Mouse (Mus musculus): ENCODE results near the gene Plppr2. TPM values are rescaled to one million over a fixed set of nuclear protein-coding genes. Genes with fewer than 3 reads are reported as not detected.

Plppr2 gene
- polyA plus RNA-seq, 1 experiment from 2014 or later, result 9.5 TPM

GRCm38 (mm10) chr9:21955570-21956281 lies 18.9 kb downstream of the Plppr2 start, which contains the start of gene Swsap1:
TSS of gene Swsap1 (plus strand) at chr9:21955755.
- H3K9me3 ChIP-seq, result no peaks in the 10 kb centered on the region
- WGBS, result under 1% methylated on average over 54 of the region's 54 CpGs
- peak within 1 kb of the TSS; percentile 76 for H3K4me3 ChIP-seq

GRCm38 (mm10) chr9:21958372-21958771 lies 21.5 kb downstream of the Plppr2 start:
- H3K27ac ChIP-seq (replicated peaks), result no peak overlapping the region
- H3K27me3 ChIP-seq (replicated peaks; ENCODE audit: low read depth, poor library complexity, severe bottlenecking), result peaks cover 48% of the 10 kb centered on the region

More at GRCm38 (mm10) chr9:21955570-21956281, 18.9 kb downstream of the Plppr2 start, which contains the start of gene Swsap1:
- DNase-seq (ENCODE audit: low spot score), result peak; percentile 97
- Histone ChIP-seq H3K27ac (replicated peaks) (peak within 1 kb of the TSS; percentile 96), H3K27me3 (replicated peaks; ENCODE audit: low read depth, poor library complexity, severe bottlenecking) (peaks cover 21% of the 10 kb centered on the region), H3K36me3 (replicated peaks) (0 out of 2 replicates have a peak, but pooled peaks cover 6% of the 10 kb centered on the region), H3K4me1 (peaks cover 19% of the 10 kb centered on the region)

GRCm38 (mm10) chr9:21959244-21959643 lies 22.4 kb downstream of the Plppr2 start:
- Histone ChIP-seq H3K27me3 (replicated peaks; ENCODE audit: low read depth, poor library complexity, severe bottlenecking) (peaks cover 56% of the 10 kb centered on the region), H3K4me1 (peaks cover 45% of the 10 kb centered on the region), H3K9me3 (no peaks in the 10 kb centered on the region), H3K36me3 (replicated peaks) (0 out of 2 replicates have a peak, but pooled peaks cover 6% of the 10 kb centered on the region), H3K27ac (replicated peaks) (no peak overlapping the region), H3K4me3 (no peak overlapping the region)
- 87% methylated on average over 7 of the region's 7 CpGs for WGBS
- no peak for DNase-seq (ENCODE audit: low spot score)

More at GRCm38 (mm10) chr9:21958372-21958771, 21.5 kb downstream of the Plppr2 start:
- no peaks in the 10 kb centered on the region for H3K9me3 ChIP-seq
- WGBS, result 84% methylated on average over 5 of the region's 5 CpGs
- H3K4me1 ChIP-seq, result peaks cover 44% of the 10 kb centered on the region
- no peak overlapping the region for H3K4me3 ChIP-seq
- DNase-seq (ENCODE audit: low spot score), result no peak
- 0 out of 2 replicates have a peak, but pooled peaks cover 6% of the 10 kb centered on the region for H3K36me3 ChIP-seq (replicated peaks)

GRCm38 (mm10) chr9:21960135-21960534 lies 23.3 kb downstream of the Plppr2 start:
- WGBS, result 51% methylated on average over 9 of the region's 9 CpGs
- peaks cover 57% of the 10 kb centered on the region for H3K27me3 ChIP-seq (replicated peaks; ENCODE audit: low read depth, poor library complexity, severe bottlenecking)
- no peaks in the 10 kb centered on the region for H3K9me3 ChIP-seq

GRCm38 (mm10) chr9:21960558-21961208 lies 23.9 kb downstream of the Plppr2 start:
- peak; percentile 41 for DNase-seq (ENCODE audit: low spot score)
- WGBS, result 10% methylated on average over 26 of the region's 26 CpGs
- H3K9me3 ChIP-seq, result no peaks in the 10 kb centered on the region
- peak overlapping the region; percentile 60 for H3K4me3 ChIP-seq
- 0 out of 2 replicates have a peak, but pooled peaks cover 6% of the 10 kb centered on the region for H3K36me3 ChIP-seq (replicated peaks)
- H3K4me1 ChIP-seq, result peaks cover 43% of the 10 kb centered on the region
- H3K27ac ChIP-seq (replicated peaks), result no peak overlapping the region
- H3K27me3 ChIP-seq (replicated peaks; ENCODE audit: low read depth, poor library complexity, severe bottlenecking), result peaks cover 57% of the 10 kb centered on the region

More at GRCm38 (mm10) chr9:21960135-21960534, 23.3 kb downstream of the Plppr2 start:
- Histone ChIP-seq H3K4me3 (peak overlapping the region; percentile 60), H3K27ac (replicated peaks) (no peak overlapping the region), H3K4me1 (peaks cover 45% of the 10 kb centered on the region), H3K36me3 (replicated peaks) (0 out of 2 replicates have a peak, but pooled peaks cover 6% of the 10 kb centered on the region)
- DNase-seq (ENCODE audit: low spot score), result no peak

- Histone ChIP-seq H3K4me3 (peak overlapping the region; percentile 60), H3K27ac (replicated peaks) (no peak overlapping the region; the same call in 1 of the 2 replicates), H3K36me3 (replicated peaks) (0 out of 2 replicates have a peak, but pooled peaks cover 6% of the 10 kb centered on the region), H3K27me3 (replicated peaks; ENCODE audit: low read depth, poor library complexity, severe bottlenecking) (peaks cover 57% of the 10 kb centered on the region), H3K9me3 (no peaks in the 10 kb centered on the region), H3K4me1 (peaks cover 40% of the 10 kb centered on the region)
- 2% methylated on average over 35 of the region's 35 CpGs for WGBS
- DNase-seq (ENCODE audit: low spot score), result peak; percentile 41
These were observed 24.6 kb downstream of the Plppr2 start for GRCm38 (mm10) chr9:21961366-21961980.

- Histone ChIP-seq H3K27me3 (replicated peaks; ENCODE audit: low read depth, poor library complexity, severe bottlenecking) (peaks cover 57% of the 10 kb centered on the region), H3K4me1 (peaks cover 36% of the 10 kb centered on the region), H3K36me3 (replicated peaks) (0 out of 2 replicates have a peak, but pooled peaks cover 6% of the 10 kb centered on the region), H3K27ac (replicated peaks) (peak overlapping the region; percentile 63), H3K4me3 (peak overlapping the region; percentile 60), H3K9me3 (no peaks in the 10 kb centered on the region)
- peak; percentile 39 for DNase-seq (ENCODE audit: low spot score)
- 1% methylated on average over 15 of the region's 15 CpGs for WGBS
These were observed 25.2 kb downstream of the Plppr2 start for GRCm38 (mm10) chr9:21962010-21962409.

- H3K9me3 ChIP-seq, result no peaks in the 10 kb centered on the region
- peaks cover 36% of the 10 kb centered on the region for H3K4me1 ChIP-seq
- H3K27ac ChIP-seq (replicated peaks), result peak overlapping the region; percentile 63
- peak overlapping the region; percentile 60 for H3K4me3 ChIP-seq
- DNase-seq (ENCODE audit: low spot score), result peak; percentile 83
- H3K36me3 ChIP-seq (replicated peaks), result 0 out of 2 replicates have a peak, but pooled peaks cover 6% of the 10 kb centered on the region
- WGBS, result 2% methylated on average over 34 of the region's 34 CpGs
- peaks cover 57% of the 10 kb centered on the region for H3K27me3 ChIP-seq (replicated peaks; ENCODE audit: low read depth, poor library complexity, severe bottlenecking)
These were observed 25.7 kb downstream of the Plppr2 start for GRCm38 (mm10) chr9:21962416-21963059.

- Histone ChIP-seq H3K9me3 (no peaks in the 10 kb centered on the region), H3K4me3 (peak within 1 kb of the TSS; percentile 60), H3K4me1 (peaks cover 36% of the 10 kb centered on the region), H3K27me3 (replicated peaks; ENCODE audit: low read depth, poor library complexity, severe bottlenecking) (peaks cover 57% of the 10 kb centered on the region), H3K36me3 (replicated peaks) (0 out of 2 replicates have a peak, but pooled peaks cover 6% of the 10 kb centered on the region), H3K27ac (replicated peaks) (peak within 1 kb of the TSS; percentile 51)
- WGBS, result 18% methylated on average over 8 of the region's 8 CpGs
- peak; percentile 53 for DNase-seq (ENCODE audit: low spot score)
These were observed 26.6 kb downstream of the Plppr2 start, which contains the start of gene Epor for GRCm38 (mm10) chr9:21963417-21963816. TSS of gene Epor (minus strand) at chr9:21963506.

- DNase-seq (ENCODE audit: low spot score), result no peak
- Histone ChIP-seq H3K4me1 (no peaks in the 10 kb centered on the region), H3K27me3 (replicated peaks; ENCODE audit: low read depth, poor library complexity, severe bottlenecking) (peaks cover 4% of the 10 kb centered on the region), H3K27ac (replicated peaks) (no peak overlapping the region), H3K4me3 (no peak overlapping the region), H3K36me3 (replicated peaks) (no peaks in the 10 kb centered on the region; the same call in 1 of the 2 replicates), H3K9me3 (no peaks in the 10 kb centered on the region)
- 76% methylated on average over 6 of the region's 6 CpGs for WGBS
These were observed 32.0 kb downstream of the Plppr2 start for GRCm38 (mm10) chr9:21968883-21969282.

- H3K27me3 ChIP-seq (replicated peaks; ENCODE audit: low read depth, poor library complexity, severe bottlenecking), result no peaks in the 10 kb centered on the region; the same call in 1 of the 2 replicates
- H3K36me3 ChIP-seq (replicated peaks), result no peaks in the 10 kb centered on the region; the same call in 1 of the 2 replicates
- H3K4me1 ChIP-seq, result no peaks in the 10 kb centered on the region
- no peak for DNase-seq (ENCODE audit: low spot score)
- no peak overlapping the region for H3K4me3 ChIP-seq
- 92% methylated on average over 4 of the region's 4 CpGs for WGBS
- H3K9me3 ChIP-seq, result no peaks in the 10 kb centered on the region
- H3K27ac ChIP-seq (replicated peaks), result no peak overlapping the region
These were observed 32.5 kb downstream of the Plppr2 start for GRCm38 (mm10) chr9:21969304-21969703.
